Mouse (Mus musculus): Measurements from ENCODE around the gene Baiap2l1. TPM values are rescaled to one million over a fixed set of nuclear protein-coding genes. Genes with fewer than 3 reads are reported as not detected.
A peak's percentile ranks its signal among the peaks of the same experiment; 100 is the strongest.

Gene Baiap2l1
- polyA plus RNA-seq, 1 experiment from 2014 or later: 25.3 TPM

DNA sequence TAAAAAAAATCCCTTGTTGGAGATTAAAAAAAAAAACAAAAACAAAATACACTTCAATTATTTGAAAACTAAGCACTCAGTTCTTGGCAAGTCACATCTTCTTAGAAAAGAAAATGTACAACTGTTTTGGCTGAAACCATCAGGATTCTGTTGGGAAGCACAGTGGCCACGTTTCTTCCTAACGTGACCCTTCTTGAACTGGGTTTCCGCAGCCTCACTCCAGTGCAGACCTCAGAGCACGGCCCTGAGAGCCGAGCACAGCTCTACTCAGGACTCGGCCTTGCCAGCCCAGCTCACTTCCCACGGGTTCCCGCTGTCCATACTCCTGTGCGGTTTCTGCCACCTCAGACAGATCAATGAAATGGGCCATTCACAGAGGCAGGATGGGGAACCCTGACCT lies 69.5 kb downstream of the Baiap2l1 start:
- H3K9me3 ChIP-seq (ENCODE audit: control insufficient read depth, low read length): no peaks in the 10 kb centered on the region
- no peaks in the 10 kb centered on the region for H3K36me3 ChIP-seq (ENCODE audit: control insufficient read depth, insufficient read depth, low read length)
- H3K27ac ChIP-seq (replicated peaks): no peak overlapping the region
- H3K4me1 ChIP-seq (replicated peaks; ENCODE audit: control insufficient read depth, insufficient read depth): no peaks in the 10 kb centered on the region
- TF ChIP-seq CTCF (IDR thresholded peaks at IDR 0.05; ENCODE audit: low read depth) (no peak), EP300 (optimal IDR thresholded peaks at IDR 0.05) (no peak)
- no peak overlapping the region for H3K4me3 ChIP-seq (ENCODE audit: low read depth, low read length)
- H3K9ac ChIP-seq (ENCODE audit: low read length): no peak overlapping the region
- DNase-seq (ENCODE audit: low spot score): no peak
- H3K27me3 ChIP-seq (ENCODE audit: control insufficient read depth, insufficient read depth, low read length): no peaks in the 10 kb centered on the region
- ATAC-seq (ENCODE audit: low FRiP score, low TSS enrichment): no peak
- H3K4me2 ChIP-seq (replicated peaks; ENCODE audit: low read depth): no peak overlapping the region
- 75% methylated on average over 9 of the region's 9 CpGs for WGBS

GRCm38 (mm10) chr5:144287267-144287820 lies 70.6 kb downstream of the Baiap2l1 start:
- Histone ChIP-seq H3K4me1 (replicated peaks; ENCODE audit: control insufficient read depth, insufficient read depth) (no peaks in the 10 kb centered on the region), H3K4me3 (ENCODE audit: low read depth, low read length) (no peak overlapping the region), H3K9ac (ENCODE audit: low read length) (no peak overlapping the region), H3K9me3 (ENCODE audit: control insufficient read depth, low read length) (no peaks in the 10 kb centered on the region), H3K4me2 (replicated peaks; ENCODE audit: low read depth) (no peak overlapping the region), H3K27me3 (ENCODE audit: control insufficient read depth, insufficient read depth, low read length) (no peaks in the 10 kb centered on the region), H3K36me3 (ENCODE audit: control insufficient read depth, insufficient read depth, low read length) (no peaks in the 10 kb centered on the region), H3K27ac (replicated peaks) (0 out of 2 replicates have a peak overlapping the region, but pooled peaks have one; percentile 0)
- ATAC-seq (ENCODE audit: low FRiP score, low TSS enrichment) (peak; percentile 17; the same call in 1 of the 2 replicates), DNase-seq (ENCODE audit: low spot score) (no peak)
- 79% methylated on average over 3 of the region's 3 CpGs for WGBS
- TF ChIP-seq EP300 (optimal IDR thresholded peaks at IDR 0.05) (no peak), CTCF (IDR thresholded peaks at IDR 0.05; ENCODE audit: low read depth) (no peak)

DNA sequence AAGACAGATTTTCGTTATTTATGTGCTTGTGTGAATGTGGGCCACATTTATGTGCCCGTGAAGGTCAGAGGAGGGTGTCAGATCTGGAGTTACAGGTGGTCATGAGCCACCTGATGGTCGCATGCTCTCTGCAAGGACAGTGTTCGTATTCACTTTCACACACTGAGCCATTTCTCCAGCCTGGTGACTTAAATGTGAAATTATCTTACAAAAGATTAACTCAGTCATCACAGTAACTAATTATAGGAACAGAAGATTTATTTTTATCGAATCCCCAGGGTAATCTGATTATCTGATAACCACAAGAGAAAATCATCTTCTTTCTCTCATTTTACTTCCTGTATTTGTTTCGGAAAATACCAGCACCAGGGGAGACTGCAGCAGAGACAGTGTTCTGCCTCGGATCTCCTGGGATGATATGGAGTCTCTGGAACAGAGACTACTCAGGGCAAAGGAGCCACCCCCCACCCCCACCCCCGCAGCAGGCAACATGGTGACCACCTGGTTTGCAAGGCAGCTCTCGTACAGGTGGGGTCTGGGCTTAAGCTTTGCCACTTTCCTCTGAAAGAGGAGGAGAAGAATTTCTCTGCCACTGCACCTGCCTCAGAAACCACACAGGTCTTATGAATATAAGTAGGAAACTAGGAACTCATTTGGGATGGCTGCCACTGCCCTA lies 71.2 kb downstream of the Baiap2l1 start:
- H3K27ac ChIP-seq (replicated peaks): no peak overlapping the region
- DNase-seq (ENCODE audit: low spot score) (no peak), ATAC-seq (ENCODE audit: low FRiP score, low TSS enrichment) (no peak)
- no peaks in the 10 kb centered on the region for H3K4me1 ChIP-seq (replicated peaks; ENCODE audit: control insufficient read depth, insufficient read depth)
- H3K36me3 ChIP-seq (ENCODE audit: control insufficient read depth, insufficient read depth, low read length): 0 out of 2 replicates have a peak, but pooled peaks cover 2% of the 10 kb centered on the region
- no peak for TF ChIP-seq CTCF (IDR thresholded peaks at IDR 0.05; ENCODE audit: low read depth)
- no peak for TF ChIP-seq EP300 (optimal IDR thresholded peaks at IDR 0.05)
- H3K4me2 ChIP-seq (replicated peaks; ENCODE audit: low read depth): no peak overlapping the region
- no peak overlapping the region for H3K9ac ChIP-seq (ENCODE audit: low read length)
- WGBS: 71% methylated on average over 9 of the region's 9 CpGs
- no peaks in the 10 kb centered on the region for H3K9me3 ChIP-seq (ENCODE audit: control insufficient read depth, low read length)
- no peak overlapping the region for H3K4me3 ChIP-seq (ENCODE audit: low read depth, low read length)
- no peaks in the 10 kb centered on the region for H3K27me3 ChIP-seq (ENCODE audit: control insufficient read depth, insufficient read depth, low read length)

DNA sequence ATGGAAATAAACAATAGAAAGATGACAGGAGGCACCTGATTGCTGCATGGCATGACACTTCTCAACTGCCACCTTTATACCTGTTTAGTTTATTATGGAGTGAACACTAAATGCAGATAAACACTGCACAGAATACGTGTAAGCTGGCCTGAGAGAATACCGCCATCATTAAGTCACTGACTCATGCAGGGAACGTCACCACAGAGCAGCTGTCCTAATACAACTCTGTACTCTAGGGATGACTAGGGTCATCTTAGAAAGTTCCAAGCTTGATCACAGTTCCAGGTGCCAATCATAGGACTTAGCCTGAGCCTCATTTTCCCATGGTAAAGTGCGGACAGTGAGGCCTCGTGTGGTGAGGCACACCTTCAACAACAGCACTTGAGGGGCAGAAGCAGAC lies 73.3 kb downstream of the Baiap2l1 start:
- ATAC-seq (ENCODE audit: low FRiP score, low TSS enrichment) (no peak), DNase-seq (ENCODE audit: low spot score) (no peak)
- Histone ChIP-seq H3K27me3 (ENCODE audit: control insufficient read depth, insufficient read depth, low read length) (no peaks in the 10 kb centered on the region), H3K9me3 (ENCODE audit: control insufficient read depth, low read length) (no peaks in the 10 kb centered on the region), H3K36me3 (ENCODE audit: control insufficient read depth, insufficient read depth, low read length) (peaks cover 2% of the 10 kb centered on the region; the same call in 1 of the 2 replicates), H3K9ac (ENCODE audit: low read length) (no peak overlapping the region), H3K27ac (replicated peaks) (no peak overlapping the region), H3K4me2 (replicated peaks; ENCODE audit: low read depth) (no peak overlapping the region), H3K4me1 (replicated peaks; ENCODE audit: control insufficient read depth, insufficient read depth) (no peaks in the 10 kb centered on the region), H3K4me3 (ENCODE audit: low read depth, low read length) (no peak overlapping the region)
- TF ChIP-seq CTCF (IDR thresholded peaks at IDR 0.05; ENCODE audit: low read depth): no peak
- TF ChIP-seq EP300 (optimal IDR thresholded peaks at IDR 0.05): no peak
- 64% methylated on average over 5 of the region's 5 CpGs for WGBS

- H3K27me3 ChIP-seq (ENCODE audit: control insufficient read depth, insufficient read depth, low read length): no peaks in the 10 kb centered on the region
- peak; percentile 71 for ATAC-seq (ENCODE audit: low FRiP score, low TSS enrichment)
- H3K9me3 ChIP-seq (ENCODE audit: control insufficient read depth, low read length): no peaks in the 10 kb centered on the region
- no peak overlapping the region for H3K4me3 ChIP-seq (ENCODE audit: low read depth, low read length)
- no peak for TF ChIP-seq EP300 (optimal IDR thresholded peaks at IDR 0.05)
- no peak for TF ChIP-seq CTCF (IDR thresholded peaks at IDR 0.05; ENCODE audit: low read depth)
- H3K4me2 ChIP-seq (replicated peaks; ENCODE audit: low read depth): no peak overlapping the region
- H3K4me1 ChIP-seq (replicated peaks; ENCODE audit: control insufficient read depth, insufficient read depth): no peaks in the 10 kb centered on the region
- H3K27ac ChIP-seq (replicated peaks): no peak overlapping the region
- peaks cover 2% of the 10 kb centered on the region; the same call in 1 of the 2 replicates for H3K36me3 ChIP-seq (ENCODE audit: control insufficient read depth, insufficient read depth, low read length)
- H3K9ac ChIP-seq (ENCODE audit: low read length): no peak overlapping the region
- WGBS: 25% methylated on average over 8 of the region's 8 CpGs
- DNase-seq (ENCODE audit: low spot score): no peak
These were observed 74.3 kb downstream of the Baiap2l1 start for GRCm38 (mm10) chr5:144283551-144284031.
